Mouse (Mus musculus): ENCODE data around the gene Efr3b.

The Efr3b gene

DNA sequence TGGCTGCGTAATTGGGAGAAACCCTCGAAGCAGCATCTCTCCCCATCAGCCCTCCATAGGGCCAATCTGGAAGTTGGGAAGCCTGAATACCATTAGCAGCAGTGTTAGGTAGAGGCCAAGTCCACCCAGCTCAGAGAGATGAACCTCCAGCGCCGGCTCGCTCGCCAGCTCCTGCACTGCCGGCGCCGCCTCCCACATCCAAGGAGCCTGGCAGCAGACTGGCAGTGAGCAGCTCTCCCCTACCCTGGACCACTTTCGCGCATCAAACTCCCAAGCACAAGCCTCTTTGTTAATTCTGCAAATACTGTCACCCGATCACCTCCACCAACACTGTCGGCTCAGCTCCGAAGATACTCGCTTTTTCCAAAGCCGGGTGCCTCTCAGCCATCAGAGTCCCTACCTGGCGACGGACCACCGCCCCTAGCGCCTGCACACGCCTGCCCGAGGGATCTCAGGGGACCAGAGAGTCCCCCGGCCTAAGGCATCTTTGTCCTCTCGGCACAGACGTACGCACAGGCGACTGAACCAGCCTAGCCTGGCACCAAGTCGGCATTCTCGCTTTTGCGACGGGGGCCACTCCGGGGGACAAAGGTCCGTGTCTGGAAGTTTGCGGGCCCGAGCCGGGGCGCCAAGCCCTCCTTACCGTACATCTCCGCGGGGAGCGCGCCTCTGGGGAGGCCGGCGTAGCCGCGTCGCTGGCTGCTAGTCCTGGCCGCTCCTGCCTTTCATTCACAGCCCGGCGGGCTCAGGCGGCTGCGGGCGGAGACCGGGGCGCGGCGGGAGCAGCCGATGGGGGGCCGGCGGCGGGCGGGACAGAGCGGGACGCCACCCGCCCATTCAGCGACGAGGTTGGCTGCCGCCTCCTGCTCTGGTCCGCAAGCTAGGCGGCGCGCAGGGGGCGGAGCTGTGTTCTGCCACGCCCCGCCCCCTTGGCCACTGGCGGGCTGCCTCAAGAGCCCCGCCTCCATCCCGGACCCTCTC is at the start of gene Efr3b:
TSS of gene Efr3b (minus strand) at position 855 of the 981 bp plus-strand sequence.
- peak; percentile 81 for DNase-seq (ENCODE audit: low spot score)

DNA sequence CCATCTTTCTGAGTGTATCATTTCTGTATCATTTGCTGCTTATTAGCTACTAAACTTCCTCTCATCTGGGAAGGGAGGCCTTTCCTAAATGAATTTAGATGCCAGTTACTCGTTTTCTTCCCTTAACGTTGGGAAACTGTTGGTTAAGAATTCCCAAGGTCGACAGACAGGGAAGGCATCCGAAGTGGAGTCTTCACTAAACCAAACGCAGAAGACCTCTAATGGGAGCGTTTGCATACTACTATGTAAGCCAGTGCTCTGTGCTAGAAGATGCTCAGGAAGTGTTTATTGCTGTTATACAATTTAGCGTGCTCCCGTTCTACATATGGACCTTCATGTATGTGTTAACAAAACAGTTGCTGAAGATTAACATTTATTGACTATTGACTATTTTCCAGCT is 44.7 kb upstream of the Efr3b start:
- no peak for DNase-seq (ENCODE audit: low spot score)

DNA sequence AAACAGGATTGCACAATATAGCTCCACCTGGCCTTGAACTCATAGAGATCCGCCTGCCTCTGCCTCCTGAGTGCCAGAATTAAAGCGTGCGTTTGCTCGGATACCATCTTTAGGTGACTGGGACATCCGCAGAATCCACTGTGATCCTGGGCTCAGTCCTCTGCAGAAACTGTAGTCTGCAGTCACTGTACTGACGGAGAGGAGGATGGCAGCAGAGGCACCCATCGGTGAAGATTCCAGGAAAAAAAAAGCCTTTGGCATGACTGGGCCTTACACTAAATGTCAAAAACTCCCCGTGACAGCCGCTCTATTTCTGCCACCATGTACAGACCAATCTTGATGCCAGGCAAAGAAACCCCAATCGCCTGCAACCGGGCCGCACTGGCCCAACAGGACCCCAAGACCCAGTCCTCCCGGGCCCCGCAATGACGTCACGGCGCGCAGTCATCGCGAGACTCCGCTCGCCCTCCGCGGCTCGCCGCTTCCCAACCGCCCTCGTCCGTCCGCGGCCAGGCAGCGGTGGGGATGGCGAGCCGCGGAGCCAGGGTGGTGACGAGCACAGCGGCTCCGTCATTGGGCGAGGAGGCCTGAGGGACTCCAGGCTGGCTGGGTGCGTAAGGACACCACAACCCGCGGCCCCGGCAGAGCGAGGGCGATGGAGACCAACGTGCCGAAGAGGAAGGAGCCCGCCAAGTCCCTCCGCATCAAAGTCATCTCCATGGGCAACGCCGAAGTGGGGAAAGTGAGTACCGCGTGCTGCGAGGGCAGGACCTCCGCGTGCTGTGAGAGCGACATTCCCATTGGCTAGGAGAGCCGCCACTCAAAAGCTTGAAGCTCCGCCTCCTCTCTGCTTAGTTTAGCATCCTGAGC is 43.7 kb upstream of the Efr3b start, which contains the start of gene Dnajc27:
TSS of gene Dnajc27 (plus strand) at position 452 of the 870 bp plus-strand sequence.
- peak; percentile 95 for DNase-seq (ENCODE audit: low spot score)

DNA sequence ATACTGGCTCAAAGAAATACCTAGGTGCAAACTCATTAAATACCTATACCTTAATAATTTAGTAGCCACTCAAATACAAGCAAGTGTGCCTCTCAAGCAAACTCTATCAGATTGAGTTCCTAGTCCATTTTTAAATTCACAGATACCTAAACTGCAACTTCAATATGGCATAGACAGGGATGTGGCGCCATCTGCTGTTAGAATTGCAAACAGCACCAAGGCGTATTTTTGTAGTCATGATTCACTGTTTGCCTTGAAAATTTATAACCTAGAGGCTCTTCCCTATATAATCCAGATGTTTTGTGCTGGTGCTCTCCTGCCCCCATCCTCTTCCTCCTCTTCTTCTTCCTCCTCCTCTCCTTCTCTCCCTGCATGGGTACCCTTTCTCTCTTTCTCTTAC is 41.6 kb upstream of the Efr3b start:
- peak; percentile 28 for DNase-seq (ENCODE audit: low spot score)

DNA sequence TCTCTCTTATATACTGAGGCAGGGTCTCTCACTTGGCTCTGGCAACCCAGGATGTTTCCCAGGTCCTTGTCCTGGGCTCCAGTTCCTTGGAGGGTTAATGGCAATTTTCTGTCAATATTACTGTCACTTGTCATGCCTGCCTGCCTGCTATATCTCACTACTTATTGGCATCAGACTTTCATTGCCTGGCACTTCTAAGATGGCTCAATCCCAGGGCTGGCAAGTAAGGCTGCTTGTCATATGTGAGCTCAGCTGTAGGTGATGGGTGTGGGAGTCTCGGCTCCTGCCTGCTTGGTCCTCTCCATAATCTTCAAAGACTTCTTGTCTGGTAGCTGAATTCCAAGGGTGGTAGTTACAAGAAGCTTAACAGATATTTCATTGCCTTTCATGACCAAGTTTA is 39.4 kb upstream of the Efr3b start:
- no peak for DNase-seq (ENCODE audit: low spot score)

DNA sequence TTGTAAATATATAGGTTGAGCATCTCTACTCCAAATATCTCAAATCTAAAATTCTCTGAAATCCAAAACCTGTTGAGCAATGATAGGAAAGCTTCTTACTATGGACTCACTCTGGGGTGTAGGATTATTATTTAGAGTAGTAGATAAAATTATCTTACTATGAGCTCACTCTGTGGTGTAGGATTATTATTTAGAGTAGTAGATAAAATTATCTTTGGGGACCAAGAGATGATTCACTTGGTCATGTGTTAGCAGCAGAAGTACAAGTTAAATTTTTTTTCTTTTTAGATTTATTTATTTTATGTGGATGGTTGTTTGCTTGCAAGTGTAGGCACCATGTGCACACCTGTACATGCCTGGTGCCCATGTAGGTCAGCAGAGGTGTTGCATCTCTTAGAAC is 37.7 kb upstream of the Efr3b start:
- no peak for DNase-seq (ENCODE audit: low spot score)

DNA sequence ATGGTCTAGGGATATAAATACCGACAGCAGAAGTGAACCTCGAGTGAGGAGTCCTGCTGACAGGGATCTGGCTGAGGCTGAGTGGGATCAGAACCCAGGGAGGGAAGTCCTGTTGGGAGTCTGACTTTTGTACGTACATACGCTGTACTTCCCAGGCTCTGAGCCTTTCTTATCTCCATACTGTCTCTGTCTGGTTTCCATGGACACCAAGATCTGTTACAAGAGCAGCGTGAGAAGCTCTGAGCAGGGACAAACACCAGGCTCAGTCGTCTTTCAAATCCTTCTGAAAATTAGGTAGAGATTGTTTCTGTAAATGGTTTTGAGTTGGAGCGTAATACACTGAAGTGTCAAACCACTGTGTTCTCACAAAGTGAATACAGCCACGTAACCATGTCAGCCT is 36.7 kb upstream of the Efr3b start:
- no peak for DNase-seq (ENCODE audit: low spot score)

DNA sequence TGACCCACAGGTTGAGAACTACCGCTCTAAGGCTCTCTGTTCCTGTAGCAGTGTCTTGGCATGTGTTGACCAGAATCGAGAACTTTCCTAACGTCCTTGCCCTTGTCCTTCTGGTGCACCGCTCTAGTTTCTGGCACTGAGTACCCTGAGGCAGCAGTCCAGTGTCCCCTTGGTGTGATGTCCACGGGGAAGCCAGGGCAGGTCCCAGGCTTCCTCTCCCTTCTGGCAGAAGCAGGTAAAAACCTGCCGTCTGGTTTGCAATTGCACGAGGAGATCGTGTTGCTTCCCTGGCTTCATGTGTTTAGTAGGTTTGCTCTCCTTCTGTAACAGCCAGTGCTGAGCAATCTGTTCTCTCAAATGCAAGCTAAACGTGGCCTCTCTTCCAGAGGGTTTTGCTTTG is 33.0 kb upstream of the Efr3b start:
- DNase-seq (ENCODE audit: low spot score), result no peak

DNA sequence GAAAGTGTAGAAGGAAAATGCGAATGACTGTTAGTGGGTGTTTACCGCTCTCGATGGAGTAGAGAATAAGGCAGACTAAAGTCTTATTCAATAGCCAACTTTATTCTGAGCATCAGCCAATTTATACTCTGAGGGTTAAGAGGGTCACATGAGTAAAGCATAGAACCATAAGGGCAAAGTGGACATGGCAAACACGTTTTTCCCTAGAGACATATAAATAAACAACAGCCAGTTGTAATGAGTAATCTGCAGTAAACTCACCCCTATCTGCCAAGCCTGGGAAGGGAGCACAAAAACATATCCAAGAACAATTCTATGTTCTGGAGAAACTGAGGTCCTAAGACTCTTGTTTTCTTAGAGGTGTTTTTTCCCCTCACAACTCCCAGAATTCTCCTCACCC is 29.8 kb upstream of the Efr3b start:
- DNase-seq (ENCODE audit: low spot score), result no peak

DNA sequence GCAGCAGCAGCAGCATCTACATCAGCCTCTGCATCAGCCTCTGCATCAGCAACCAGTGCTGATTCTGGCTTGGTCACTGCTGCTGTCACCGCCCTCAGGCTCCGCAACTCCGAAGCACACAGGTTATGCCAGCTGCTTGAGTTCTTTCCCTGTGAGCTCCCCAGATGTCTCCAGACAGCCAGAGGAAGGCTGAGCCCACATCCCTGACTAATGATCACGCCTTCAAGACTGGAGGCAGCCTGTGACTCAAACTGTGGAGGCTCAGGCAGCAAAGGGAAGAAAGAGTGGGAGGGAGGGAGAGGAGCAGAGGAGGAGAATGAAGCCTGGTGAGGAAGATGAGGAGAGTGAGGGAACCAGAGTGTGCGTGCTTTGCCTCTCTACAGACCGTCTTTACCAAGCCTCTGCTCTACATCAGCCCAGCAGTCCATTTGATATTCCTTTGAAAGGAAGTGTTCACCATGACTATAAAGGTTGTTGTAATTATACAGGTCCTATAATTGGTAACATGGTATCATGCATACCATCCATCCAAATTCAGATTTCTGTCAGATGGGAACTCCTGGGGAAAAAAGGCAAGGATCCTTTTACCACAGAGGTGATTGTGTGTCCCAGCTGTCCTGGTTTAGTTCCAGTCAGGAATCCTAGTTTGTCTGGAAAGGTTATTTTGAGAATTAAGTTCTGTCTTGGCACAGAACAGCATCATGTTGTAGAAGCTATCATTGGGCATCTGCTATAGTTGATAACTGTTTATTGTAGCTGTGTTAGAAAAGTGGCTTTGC is 28.2 kb upstream of the Efr3b start:
- DNase-seq (ENCODE audit: low spot score), result no peak

DNA sequence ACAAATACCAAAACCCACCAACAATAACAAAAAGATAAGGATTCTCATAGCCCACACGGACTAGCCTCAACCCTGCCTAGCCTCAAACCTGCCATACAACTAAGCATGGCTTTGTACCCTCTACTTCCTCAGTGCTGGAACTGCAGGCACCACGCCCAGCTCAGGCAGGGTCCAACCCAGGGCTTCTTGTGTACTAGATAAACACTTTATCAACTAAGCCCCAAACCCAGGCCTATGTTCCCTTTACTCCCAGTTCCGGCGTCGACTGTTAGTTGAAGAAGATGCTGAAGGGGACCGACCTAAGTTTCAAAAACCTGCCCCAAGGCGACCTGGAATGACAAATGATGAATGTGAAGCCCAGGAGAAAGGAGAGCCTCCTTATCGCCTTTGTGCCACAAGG is 27.2 kb upstream of the Efr3b start:
- DNase-seq (ENCODE audit: low spot score), result no peak

DNA sequence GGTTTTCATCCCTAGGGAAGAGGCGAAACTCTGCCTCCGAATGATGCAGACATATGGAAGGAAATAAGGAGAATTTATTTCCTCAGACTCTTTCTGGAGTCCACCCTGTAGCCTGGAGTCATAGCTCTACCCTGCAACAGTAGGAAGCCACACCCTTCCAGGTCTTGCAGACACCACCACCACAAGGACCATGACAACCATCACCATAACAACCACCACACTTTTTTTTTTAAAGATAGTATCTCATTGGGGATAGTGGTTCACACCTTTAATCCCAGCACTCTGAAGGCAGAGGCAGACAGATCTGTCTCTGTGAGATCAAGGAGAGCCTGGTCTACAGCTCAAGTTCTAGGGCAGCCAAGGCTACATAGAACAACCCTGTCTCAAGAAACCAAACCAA is 26.8 kb upstream of the Efr3b start:
- DNase-seq (ENCODE audit: low spot score), result no peak

DNA sequence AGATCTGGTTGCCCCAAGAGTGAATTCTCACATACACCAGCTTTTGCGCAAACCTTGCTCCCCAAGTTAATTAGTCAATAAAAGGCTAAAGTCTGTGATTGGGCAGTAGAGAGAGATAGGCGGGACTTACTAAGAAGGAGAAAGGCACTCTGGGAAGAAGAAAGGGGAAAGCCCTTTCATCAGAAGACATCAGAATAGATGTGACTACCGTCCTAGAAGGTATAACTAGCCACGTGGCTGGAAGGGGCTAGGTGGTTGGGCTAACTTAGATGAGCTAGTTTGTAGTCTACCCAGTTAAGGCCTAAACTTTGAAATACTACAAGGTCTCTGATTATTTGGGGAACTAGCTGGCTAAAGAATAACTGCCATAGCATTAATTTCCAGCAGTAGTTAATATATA is 21.0 kb upstream of the Efr3b start:
- DNase-seq (ENCODE audit: low spot score), result no peak

DNA sequence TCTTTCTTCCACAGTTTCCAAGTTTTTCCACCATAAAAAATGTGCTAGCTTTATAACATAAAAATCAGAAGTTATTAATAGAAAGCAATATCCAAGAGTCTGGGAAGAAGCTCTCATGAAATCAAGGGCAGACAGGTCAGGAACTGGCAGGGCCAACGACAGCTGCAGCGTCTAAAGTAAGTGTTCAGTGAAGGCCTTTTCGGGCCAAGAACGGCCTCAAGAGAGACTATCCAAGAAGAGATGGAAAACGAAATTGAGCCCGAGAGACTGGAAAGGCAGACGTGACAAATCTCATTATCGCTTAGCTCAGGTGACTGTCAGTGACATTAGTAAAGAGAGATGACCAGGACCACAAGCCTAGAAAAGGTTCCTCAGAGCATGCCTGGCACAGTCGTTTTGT is 19.6 kb upstream of the Efr3b start:
- DNase-seq (ENCODE audit: low spot score), result no peak

DNA sequence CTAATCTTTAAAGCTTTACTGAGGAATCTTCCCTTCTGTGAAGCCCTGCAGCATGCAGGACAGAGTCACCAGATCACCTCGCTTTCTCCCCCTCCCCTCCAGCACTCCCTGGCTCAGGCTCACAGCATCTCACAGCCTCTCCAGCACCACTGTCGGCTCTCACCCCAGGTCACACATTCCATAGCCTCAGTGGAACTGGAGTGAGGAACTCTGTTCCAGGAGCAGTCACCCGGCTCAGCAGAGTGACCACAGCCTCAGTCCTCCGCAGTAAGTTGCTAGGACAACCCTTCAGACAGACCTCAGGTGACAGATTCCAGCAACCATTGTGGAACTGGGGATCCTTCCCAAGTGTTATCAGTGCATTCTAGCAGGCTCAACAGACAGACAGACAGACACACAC is 16.1 kb upstream of the Efr3b start:
- DNase-seq (ENCODE audit: low spot score), result no peak

DNA sequence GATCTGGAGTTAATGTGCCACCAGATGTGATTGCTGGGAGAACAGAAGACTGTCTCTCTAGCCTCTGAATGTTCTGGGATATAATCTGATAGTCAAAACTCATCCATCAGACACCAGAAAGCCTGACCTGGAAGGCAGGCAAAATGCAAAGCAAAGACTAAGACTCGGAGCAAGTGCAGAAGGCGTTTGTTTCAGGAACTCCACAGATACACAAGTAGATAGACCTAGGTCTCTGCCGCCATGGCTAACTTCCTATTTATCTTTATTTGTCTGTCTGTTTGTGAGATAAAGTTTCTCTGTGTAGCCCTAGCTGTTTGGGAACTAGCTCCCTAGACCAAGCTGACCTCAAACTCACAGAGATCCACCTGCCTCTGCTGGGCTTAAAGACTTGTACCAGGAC is 14.9 kb upstream of the Efr3b start:
- no peak for DNase-seq (ENCODE audit: low spot score)

DNA sequence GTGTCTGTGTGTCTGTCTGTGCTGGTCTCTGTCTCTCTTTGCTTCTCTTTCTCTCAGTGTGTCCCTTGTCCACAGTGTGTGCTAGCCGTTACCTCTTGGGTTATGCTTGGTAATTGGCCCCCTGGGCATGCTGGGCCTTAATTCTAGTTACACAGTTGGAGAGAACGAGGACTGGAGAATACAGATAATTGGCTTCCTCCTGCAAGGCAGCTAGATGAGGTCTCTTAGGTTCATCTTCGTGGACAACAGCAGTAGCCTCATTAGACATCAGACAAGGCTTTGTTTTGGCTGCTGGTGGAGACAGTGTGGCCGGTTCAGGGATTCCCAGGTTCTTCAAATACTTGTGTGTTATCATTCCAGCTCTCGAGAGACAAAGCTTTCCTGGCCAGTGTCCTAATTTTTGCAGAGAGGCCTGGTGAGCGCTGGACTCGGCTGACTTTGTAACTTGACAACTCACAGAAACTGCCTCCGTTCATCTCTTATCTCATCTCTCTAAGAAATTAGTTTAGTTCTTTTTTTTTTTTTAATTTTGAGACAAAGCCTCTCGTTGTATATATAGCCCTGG is 12.2 kb upstream of the Efr3b start:
- no peak for DNase-seq (ENCODE audit: low spot score)

DNA sequence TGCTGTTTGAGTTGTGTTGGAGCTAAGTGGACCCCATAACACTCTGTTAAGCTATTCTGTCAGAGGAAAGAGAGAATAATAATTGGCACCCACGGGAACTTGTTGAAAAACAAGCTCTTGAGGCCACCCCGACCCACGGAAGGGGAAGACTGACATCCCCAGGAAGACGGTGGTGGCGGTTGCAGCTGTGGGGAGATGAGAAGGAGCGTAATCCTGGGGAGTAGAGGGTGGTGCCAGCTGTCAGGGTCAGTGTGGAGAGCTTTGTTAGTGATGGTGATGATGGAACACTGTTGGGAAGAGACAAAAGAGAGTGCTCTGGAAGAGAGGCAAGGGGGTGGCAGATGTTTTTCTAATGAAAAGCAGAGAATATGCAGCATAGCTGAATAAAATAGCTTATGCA is 9.3 kb upstream of the Efr3b start:
- no peak for DNase-seq (ENCODE audit: low spot score)

DNA sequence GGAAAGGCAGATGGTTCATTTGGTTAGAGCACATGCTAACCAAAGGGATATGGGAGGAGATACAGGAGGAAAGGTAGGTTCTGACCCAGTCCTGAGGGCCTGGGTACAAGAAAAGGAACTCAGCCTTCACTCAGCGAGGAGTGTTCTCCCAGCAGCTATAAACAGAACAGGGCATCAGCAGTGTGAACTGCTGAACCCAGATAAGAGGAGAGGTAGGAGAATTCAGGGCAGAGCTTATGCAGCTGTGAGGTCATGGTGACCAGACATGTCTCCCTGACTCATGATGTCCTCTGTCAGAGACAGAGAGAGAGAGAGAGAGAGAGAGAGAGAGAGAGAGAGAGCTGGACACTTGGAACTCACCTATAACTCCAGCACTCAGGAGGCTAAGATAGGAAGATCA is 7.3 kb upstream of the Efr3b start:
- DNase-seq (ENCODE audit: low spot score), result no peak

DNA sequence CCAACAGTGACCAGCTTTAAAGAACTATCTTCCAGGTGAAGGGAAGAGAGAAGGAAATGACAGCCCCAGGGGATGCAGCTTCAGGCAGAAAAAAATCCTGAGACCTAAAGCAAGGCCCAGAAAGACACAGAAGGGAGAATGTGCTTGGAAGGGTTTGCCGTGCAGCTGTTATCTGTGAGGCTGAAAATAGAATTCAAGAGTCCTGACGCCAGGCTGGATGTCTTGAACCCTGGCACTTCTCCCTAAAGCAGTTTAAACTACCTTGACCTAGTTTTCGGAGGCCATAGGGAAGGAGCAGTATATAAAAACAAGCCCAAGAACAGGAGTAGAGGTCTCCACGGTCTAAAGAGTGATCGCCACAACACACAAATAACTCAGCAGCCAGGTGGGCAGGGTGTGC is 3.7 kb upstream of the Efr3b start:
- no peak for DNase-seq (ENCODE audit: low spot score)

DNA sequence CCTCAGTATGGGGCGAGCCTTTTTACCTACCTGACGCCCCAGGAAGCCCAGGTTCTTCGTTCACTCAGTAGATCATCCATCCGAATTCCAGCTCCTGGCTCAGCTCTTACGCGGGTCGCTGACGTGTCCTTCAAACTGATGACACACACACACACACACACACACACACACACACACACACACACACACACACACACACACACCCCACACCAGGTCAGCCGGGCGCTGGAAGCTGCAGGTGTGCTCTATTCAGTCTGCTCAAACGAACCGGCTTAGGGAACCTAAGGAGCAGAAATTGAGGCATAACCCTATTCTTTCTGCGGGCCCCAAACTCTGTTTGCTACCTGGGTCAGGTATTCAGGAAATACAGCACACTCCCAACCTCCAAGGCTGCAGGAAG is 331 bp upstream of the Efr3b start:
- no peak for DNase-seq (ENCODE audit: low spot score)

DNA sequence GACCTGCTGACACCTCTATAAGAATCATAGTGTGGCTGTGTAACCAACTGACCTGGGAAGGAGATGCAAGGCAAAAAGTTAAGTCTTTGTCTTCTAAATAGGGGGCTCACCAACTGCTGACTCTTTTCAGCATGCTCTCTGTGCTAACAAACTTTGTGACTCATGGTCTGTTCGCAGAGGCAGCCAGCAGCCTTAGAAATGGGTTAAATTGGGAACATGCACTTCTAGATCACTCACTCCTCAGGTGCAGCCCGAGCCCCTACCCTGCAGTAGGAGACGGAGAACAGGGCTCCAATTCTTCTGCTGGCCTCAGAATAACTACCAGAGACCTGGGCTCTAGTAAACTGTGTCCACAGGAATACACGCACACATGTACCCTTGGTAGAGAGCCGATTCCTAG is 1.2 kb downstream of the Efr3b start:
- DNase-seq (ENCODE audit: low spot score), result no peak

Data from testis, postnatal 14 days (tissue).